Mouse (Mus musculus) heart, embryonic 11.5 days (tissue): ENCODE data around the gene Sox6. TPM values are rescaled to one million over a fixed set of nuclear protein-coding genes. Genes with fewer than 3 reads are reported as not detected.

Experiments used
- ATAC-seq: fragments of 200-750 bp; cut with Nextera tagmentation; replicated peaks from 2 replicates; pipeline ENCODE4 v1.8.0; 2017; ENCODE audit warnings: moderate library complexity; ENCODE audit not compliant: insufficient number of reproducible peaks, low FRiP score, low TSS enrichment
- H3K27ac ChIP-seq: fragments of 300-500 bp; sonication (generic); 2 replicates; pipeline ENCODE4 v1.5.1; 2014; ENCODE audit warnings: mild to moderate bottlenecking, low read depth, low read length
- H3K27me3 ChIP-seq: fragments of 300-500 bp; sonication (generic); 2 replicates; pipeline ENCODE4 v1.6.1; 2014; ENCODE audit warnings: mild to moderate bottlenecking, low read length, mixed read lengths; ENCODE audit not compliant: control insufficient read depth, insufficient read depth
- H3K36me3 ChIP-seq: fragments of 300-500 bp; sonication (generic); 2 replicates; pipeline ENCODE4 v1.6.1; 2014; ENCODE audit warnings: mild to moderate bottlenecking, low read length, moderate library complexity, mixed read lengths; ENCODE audit not compliant: control insufficient read depth, insufficient read depth
- H3K4me1 ChIP-seq: fragments of 300-500 bp; sonication (generic); 2 replicates; pipeline ENCODE4 v1.6.1; 2014; ENCODE audit warnings: low read length; ENCODE audit not compliant: control insufficient read depth, insufficient read depth
- H3K4me2 ChIP-seq: fragments of 300-500 bp; sonication (generic); 2 replicates; pipeline ENCODE4 v1.6.1; 2014; ENCODE audit warnings: mild to moderate bottlenecking, moderate library complexity
- H3K4me3 ChIP-seq: fragments of 300-500 bp; sonication (generic); 2 replicates; pipeline ENCODE4 v1.5.1; 2014; ENCODE audit warnings: low read depth, low read length
- H3K9ac ChIP-seq: fragments of 300-500 bp; sonication (generic); 2 replicates; pipeline ENCODE4 v1.6.1; 2014; ENCODE audit warnings: mild to moderate bottlenecking, low read depth, low read length, moderate library complexity
- H3K9me3 ChIP-seq: fragments of 300-500 bp; sonication (generic); replicated peaks from 2 replicates; pipeline ENCODE4 v1.6.1; 2016; ENCODE audit warnings: low read length; ENCODE audit not compliant: control insufficient read depth
- WGBS: fragments of 180-500 bp; shearing (Covaris S2); extraction: QIAGEN DNeasy Blood & Tissue Kit; methylation state at CpG from one replicate; pipeline ENCODE4 v1.1.7; 2014; ENCODE audit not compliant: insufficient replicate concordance; 5-methylcytosine and 5-hydroxymethylcytosine counted together
- polyA plus RNA-seq: library from polyadenylated mRNA; unstranded; fragments of >200 nt; fragmentation: Nextera tagmentation; extraction: Ambion mirVana; gene quantifications from 2 replicates; pipeline ENCODE4 v1.2.1, GENCODE M21; 2014

Gene Sox6
- polyA plus RNA-seq, 1 experiment from 2014 or later: 45.1 TPM

DNA sequence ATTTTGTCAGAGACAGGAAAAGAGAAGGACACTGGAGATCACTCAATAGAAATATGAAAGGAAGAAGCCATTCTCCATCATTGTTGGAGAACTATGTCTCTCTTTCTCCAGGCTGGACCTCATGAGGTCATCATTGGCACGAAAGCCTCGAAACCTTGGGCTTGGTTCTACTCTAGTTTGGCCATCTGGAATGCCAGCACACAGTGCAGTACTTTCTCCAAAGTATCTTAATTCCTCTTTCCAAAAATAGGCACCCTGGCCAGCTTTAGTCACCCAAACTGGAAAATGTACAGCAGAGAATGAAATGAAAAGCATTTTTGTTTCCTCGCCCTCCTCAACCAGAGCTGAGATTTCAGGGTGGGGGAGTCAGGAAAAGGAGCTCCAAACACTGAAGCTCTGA, 213.3 kb downstream of the Sox6 start:
- 53% methylated on average over 3 of the region's 3 CpGs for WGBS
- H3K4me3 ChIP-seq: no peak overlapping the region
- no peaks in the 10 kb centered on the region for H3K9me3 ChIP-seq
- no peaks in the 10 kb centered on the region for H3K27me3 ChIP-seq
- peaks cover 29% of the 10 kb centered on the region for H3K4me1 ChIP-seq
- H3K27ac ChIP-seq: no peak overlapping the region
- no peak overlapping the region for H3K4me2 ChIP-seq
- H3K9ac ChIP-seq: no peak overlapping the region
- ATAC-seq: no peak
- no peaks in the 10 kb centered on the region for H3K36me3 ChIP-seq

DNA sequence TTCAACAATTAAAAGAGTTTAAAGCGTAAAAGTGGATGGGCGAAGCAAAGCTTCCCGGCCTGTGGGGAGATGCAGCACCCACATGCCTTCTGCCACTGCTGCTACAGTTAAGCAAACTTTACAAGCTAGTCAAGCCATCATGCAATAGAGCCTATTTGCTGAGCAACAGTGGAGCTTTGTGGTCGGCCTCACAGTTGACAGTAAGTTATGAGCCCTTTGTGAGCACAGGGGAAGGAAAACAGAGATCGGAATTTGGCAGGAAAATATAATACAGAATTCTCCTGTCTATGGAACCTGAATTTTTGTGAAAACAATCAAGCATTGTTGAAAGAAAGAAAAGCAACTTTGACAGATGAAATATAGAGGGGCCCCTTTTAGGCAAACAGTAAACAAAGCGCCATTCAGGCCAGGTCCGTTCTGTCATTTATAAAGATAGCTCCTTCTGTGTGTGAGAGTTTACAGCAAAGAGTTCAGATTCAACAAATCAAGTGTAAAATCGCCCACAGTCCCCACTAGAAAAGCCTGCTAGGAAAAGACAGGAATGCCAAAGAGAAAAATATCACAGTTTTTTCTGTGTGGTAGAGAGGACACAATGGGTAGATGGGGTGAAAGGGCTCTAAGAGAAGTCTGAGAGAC, 213.9 kb downstream of the Sox6 start:
- no peak overlapping the region for H3K4me3 ChIP-seq
- no peaks in the 10 kb centered on the region for H3K9me3 ChIP-seq
- no peak for ATAC-seq
- H3K4me1 ChIP-seq: peaks cover 24% of the 10 kb centered on the region
- no peak overlapping the region for H3K27ac ChIP-seq
- H3K4me2 ChIP-seq: no peak overlapping the region
- no peaks in the 10 kb centered on the region for H3K27me3 ChIP-seq
- H3K36me3 ChIP-seq: no peaks in the 10 kb centered on the region
- 67% methylated on average over 8 of the region's 8 CpGs for WGBS
- no peak overlapping the region for H3K9ac ChIP-seq

DNA sequence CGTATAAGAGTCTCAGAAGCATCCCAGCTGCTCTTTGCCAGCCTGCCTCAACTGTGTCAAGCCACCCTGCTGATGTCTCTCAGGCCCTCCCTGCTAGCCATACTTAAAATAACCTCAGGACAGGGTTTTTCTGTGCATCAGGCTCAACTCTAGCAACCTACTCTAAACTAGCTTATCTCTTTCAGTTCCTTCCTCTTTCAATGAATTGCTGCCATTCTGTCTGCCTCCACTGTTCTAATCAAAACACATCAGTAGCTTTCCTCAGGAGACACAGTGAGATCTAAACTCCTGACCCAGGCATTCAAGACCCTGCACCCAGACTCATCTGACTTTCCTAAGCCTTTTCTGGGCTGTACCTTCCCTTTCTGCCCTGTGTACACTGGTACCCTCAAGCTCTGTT, 219.5 kb downstream of the Sox6 start:
- Histone ChIP-seq H3K4me1 (peaks cover 6% of the 10 kb centered on the region), H3K27ac (peak overlapping the region; percentile 46; the same call in 1 of the 2 replicates), H3K36me3 (no peaks in the 10 kb centered on the region), H3K9me3 (no peaks in the 10 kb centered on the region), H3K4me2 (no peak overlapping the region), H3K27me3 (no peaks in the 10 kb centered on the region), H3K4me3 (no peak overlapping the region), H3K9ac (no peak overlapping the region)
- no peak for ATAC-seq
- WGBS: 12% methylated on average over 1 of the region's 1 CpGs

DNA sequence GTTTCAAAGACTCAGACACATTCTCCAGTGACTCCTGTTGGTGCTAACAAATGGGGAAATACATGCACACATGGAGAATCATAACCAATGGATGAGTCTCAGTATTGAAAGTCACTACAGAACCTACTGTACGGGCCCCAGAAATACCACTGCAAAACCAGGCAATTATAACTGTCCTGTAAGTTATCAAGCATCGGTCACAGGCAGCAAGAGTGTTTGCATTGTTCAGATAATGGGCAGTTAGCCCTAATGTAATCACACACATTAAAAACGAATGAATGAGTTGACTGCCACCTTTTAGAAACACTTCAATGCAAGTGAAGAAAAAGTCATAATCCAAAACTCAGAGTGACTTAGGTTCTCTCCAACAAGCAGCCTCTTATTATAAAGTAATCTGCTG, 235.3 kb downstream of the Sox6 start:
- Histone ChIP-seq H3K4me3 (no peak overlapping the region), H3K9ac (no peak overlapping the region), H3K36me3 (no peaks in the 10 kb centered on the region), H3K9me3 (no peaks in the 10 kb centered on the region), H3K27ac (no peak overlapping the region), H3K4me2 (no peak overlapping the region), H3K27me3 (no peaks in the 10 kb centered on the region), H3K4me1 (peaks cover 6% of the 10 kb centered on the region; the same call in 1 of the 2 replicates)
- 47% methylated on average over 3 of the region's 3 CpGs for WGBS
- no peak for ATAC-seq

DNA sequence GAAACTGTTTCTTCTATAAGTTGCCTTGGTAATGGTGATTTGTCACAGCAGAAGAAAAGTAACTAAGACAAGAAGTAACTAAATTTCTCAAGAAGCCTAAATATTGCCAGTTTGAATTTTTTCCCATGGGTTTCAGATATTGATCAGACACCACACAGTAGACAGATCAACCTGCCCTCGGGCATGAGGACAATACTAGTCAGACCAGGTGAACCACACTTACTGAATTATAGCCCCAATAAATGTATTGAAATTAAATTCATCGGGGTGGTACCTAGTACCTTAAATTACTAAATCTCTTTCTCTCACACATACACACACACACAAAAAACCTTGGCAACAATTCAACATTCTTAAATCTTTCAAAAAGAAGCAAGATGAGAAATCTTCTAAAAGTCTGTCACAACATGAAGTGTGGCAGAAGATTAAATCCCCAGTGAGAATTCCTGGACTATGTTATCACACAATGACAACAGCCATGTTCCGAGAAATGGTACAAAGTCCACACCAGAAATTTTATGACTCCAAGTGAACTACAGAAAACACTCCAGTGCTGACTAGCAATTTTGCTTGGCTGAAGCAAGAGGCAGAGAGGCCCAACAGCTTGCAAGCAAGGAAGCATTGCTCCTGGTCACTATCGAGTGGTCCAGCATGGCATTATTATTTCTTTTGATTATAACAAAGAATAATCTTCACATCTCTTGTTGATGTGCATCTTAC, 244.3 kb downstream of the Sox6 start:
- Histone ChIP-seq H3K27ac (no peak overlapping the region), H3K9me3 (no peaks in the 10 kb centered on the region), H3K36me3 (no peaks in the 10 kb centered on the region), H3K4me3 (no peak overlapping the region), H3K9ac (no peak overlapping the region), H3K27me3 (no peaks in the 10 kb centered on the region), H3K4me2 (no peak overlapping the region), H3K4me1 (no peaks in the 10 kb centered on the region)
- ATAC-seq: no peak
- 78% methylated on average over 4 of the region's 4 CpGs for WGBS

DNA sequence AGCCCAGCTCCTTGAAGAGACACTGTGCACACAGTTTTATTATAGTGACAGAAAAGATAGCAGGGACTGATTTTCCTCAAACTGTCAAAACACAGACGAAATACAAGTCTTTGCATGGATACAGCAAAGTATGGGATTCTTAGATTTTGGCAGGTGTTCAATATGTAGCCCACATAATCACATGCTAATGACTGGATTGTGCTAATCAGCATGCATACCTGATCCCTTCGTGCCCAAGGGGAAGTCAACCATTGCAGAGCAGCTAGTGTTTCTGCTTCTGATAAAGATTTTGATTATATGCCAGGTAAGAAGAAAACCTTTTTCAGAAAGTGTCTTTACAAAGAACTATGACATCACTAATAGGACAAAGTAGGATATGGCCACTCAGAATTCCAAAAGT, 245.8 kb downstream of the Sox6 start:
- Histone ChIP-seq H3K36me3 (no peaks in the 10 kb centered on the region), H3K4me3 (no peak overlapping the region), H3K27me3 (no peaks in the 10 kb centered on the region), H3K9me3 (no peaks in the 10 kb centered on the region), H3K9ac (no peak overlapping the region), H3K4me1 (no peaks in the 10 kb centered on the region), H3K4me2 (no peak overlapping the region), H3K27ac (no peak overlapping the region)
- ATAC-seq: no peak
- 65% methylated on average over 2 of the region's 2 CpGs for WGBS

DNA sequence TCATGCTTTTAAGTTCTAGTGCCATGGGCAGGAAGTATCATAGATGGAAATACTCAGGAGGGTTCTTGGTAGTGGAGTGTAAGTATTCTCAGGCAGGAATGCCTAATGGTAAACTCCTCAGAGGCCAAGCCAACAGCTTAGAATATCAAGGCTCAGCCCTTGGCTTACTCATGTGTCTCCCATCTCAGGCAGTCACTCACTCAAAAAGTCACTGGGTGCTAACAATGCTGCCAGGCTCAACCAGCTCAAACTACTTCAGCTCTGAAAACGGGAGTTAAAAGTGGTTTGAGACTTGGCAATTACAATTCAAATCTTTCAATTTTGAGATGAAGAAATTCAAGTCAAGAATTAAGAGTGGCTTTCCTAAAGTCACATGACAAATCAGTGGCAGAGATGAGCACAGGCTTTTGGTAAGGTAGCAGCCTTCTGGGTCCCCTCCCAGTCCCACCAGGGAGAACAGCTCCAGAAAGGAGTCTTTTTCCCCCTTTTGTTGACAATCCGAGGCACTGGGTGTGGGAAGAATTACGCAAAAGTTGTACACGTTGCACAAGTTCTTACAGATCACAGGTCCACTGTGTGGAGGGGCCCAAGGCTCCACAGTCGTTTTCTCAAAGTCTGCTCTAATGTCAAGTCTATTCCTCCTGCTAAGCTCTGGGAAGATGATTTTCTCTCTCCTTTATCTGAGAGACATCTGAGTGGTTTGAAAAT, 249.3 kb downstream of the Sox6 start:
- Histone ChIP-seq H3K4me1 (peaks cover 5% of the 10 kb centered on the region), H3K27ac (no peak overlapping the region), H3K9ac (no peak overlapping the region), H3K9me3 (no peaks in the 10 kb centered on the region), H3K4me3 (no peak overlapping the region), H3K36me3 (no peaks in the 10 kb centered on the region), H3K27me3 (no peaks in the 10 kb centered on the region), H3K4me2 (no peak overlapping the region)
- no peak for ATAC-seq
- 79% methylated on average over 5 of the region's 5 CpGs for WGBS

DNA sequence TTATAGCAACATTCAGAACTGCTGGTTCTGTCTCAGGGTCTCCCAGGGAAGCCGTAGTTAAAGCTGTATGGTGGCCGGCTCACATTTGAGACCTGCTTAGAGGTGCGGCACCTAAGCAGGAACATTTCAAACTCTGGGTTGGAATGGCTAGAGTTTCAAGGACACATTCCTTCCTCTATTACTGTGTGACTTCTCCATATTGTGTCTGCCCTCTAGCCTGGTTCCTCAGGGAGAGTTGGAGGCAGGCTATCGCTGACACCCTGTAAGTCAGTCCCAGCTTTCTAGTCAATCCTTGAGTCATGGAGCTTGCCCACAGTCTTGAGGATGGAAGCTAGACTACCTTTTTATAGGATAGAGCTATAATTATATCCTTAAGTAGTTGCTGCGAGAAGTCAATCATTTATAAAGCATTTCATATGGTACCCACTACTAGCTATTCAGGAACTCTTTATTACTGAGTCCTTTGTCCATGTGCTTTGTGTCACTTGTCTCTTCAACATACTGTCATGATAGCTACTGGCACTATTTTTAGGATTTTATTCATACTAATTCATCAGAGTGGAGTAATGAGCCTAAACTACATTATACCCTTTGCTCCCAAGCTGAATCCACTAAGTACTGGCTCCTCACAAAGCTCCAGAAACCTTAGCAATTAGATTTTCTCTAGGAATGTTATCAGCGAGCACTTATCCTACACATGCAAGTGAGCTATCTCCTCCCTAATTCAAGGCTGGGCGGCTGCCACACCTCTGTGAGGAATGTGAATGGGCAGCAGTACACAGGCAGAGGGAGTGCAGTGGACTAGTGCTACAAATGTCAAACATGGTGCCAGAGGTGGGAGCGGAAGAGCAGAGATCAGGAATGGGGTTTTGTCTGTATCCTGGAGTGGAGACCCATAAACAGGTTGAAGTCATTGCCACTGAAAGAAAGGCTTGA, 254.3 kb downstream of the Sox6 start:
- no peak overlapping the region for H3K4me2 ChIP-seq
- ATAC-seq: no peak
- peaks cover 10% of the 10 kb centered on the region for H3K4me1 ChIP-seq
- no peak overlapping the region; the same call in 1 of the 2 replicates for H3K27ac ChIP-seq
- no peak overlapping the region for H3K4me3 ChIP-seq
- H3K9me3 ChIP-seq: no peaks in the 10 kb centered on the region
- WGBS: 67% methylated on average over 8 of the region's 8 CpGs
- no peaks in the 10 kb centered on the region for H3K27me3 ChIP-seq
- no peaks in the 10 kb centered on the region for H3K36me3 ChIP-seq
- no peak overlapping the region for H3K9ac ChIP-seq
